Mouse (Mus musculus) hindlimb bud, embryonic 11.5 days (tissue): ENCODE measurements around the gene Ecel1.

Experiments used
- DNase-seq: peaks from one replicate; pipeline ENCODE4 v3.0.0-alpha.2; 2012; ENCODE audit warnings: low read depth, low spot score; ENCODE audit errors: extremely low spot score

Gene Ecel1

DNA sequence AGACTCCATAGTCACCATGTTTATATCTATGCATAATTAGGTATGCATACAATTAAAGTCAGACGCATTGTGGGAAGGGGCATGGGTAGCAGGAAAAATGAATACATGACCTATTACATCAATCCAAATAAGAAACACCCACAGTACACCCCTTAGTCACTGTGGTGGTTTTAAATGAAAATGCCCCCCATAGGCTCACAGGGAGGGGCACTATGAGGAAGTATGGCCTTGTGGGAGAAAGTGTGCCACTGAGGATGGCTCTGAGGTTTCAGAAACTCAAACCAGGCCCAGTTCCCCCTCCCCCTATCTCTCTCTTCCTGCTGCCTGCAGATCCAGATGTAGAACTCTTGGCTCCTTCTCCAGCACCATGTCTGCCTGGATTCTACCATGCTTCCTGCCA, 52.4 kb downstream of the Ecel1 start:
- DNase-seq, result no peak

DNA sequence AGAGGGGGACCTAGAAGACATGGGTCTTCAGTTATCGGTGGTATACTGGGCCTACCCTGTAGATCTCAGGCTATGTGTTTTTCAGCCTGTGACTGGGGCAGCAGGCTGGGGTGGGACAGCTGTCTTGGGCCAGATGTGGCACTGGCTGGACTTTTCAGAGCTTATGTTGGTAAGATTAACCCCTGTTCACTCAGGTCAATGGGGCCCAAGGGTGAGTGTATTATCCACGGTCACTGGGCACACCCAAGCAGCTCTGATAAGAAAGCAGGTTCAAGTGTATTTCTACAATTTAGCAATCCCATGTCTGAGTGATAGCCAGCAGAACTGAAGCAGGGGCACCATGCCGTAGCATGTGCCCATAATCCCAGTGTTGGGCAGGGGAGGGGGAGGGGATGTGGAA, 54.2 kb downstream of the Ecel1 start:
- DNase-seq, result no peak

DNA sequence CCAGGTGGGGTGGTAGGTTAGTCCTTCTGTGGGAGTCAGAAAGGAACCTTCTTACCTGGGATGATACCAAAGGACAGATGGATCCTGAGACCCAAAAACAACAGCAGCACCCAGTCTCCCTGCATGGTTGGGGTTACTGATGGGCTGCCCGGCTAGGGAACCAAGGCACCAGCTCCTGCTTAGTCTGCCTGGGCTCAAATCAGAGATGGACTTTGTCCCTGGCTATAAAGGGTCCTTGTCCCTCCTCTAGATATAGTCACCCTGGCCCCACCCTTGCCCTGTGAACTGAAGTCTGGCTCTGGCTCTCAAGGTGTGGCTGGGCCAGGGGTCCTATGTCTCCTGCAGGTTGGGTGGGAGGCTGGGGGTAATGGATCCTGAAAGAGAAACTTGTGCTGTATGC, 54.9 kb downstream of the Ecel1 start, which contains the start of gene Alpi:
Gene Alpi (minus strand): TSS at position 196 of the 400 bp plus-strand sequence.
- DNase-seq, result no peak

DNA sequence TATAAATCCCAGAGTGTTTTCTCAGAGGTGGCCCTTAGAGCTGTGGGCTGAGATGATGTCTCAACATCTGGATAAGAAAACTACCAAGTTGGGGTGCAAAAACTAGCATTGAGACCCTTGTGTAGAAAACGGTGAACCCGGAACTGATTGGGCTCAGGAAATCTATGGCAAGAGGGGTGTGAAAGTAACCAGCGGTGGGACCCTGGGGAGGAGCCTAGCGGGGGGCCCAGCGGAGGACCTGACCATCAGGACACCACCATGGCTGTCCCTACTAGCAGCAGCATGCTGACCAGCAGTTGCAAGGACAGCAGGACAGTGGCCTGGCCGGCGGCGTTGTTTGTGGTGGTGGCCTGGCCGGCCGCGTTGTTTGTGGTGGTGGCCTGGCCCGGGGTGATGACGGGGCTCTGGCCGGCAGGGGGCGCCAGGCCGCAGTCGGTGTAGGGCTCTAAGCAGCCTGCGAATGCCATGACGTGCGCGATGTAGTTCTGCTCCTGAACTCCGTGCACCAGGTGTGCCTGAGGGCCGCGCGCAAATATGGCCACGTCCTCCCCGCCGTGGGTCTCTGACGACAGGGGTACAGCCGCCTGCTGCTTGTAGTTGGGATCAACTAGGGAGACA, 57.9 kb downstream of the Ecel1 start:
- peak; percentile 20 for DNase-seq
